Mouse (Mus musculus) Muller cell, postnatal 12 days (primary cell): ENCODE data around the gene Mpo.

Experiments
- DNase-seq: peaks from one replicate; pipeline ENCODE4 v3.0.0-alpha.2; 2015; ENCODE audit errors: inconsistent ontology term

The Mpo gene

GRCm38 (mm10) chr11:87793460-87793859 lies at the start of gene Mpo:
Mpo (plus strand) TSS chr11:87793581.
- no peak for DNase-seq

GRCm38 (mm10) chr11:87743691-87744090 lies 49.7 kb upstream of the Mpo start:
- DNase-seq, result no peak

DNA sequence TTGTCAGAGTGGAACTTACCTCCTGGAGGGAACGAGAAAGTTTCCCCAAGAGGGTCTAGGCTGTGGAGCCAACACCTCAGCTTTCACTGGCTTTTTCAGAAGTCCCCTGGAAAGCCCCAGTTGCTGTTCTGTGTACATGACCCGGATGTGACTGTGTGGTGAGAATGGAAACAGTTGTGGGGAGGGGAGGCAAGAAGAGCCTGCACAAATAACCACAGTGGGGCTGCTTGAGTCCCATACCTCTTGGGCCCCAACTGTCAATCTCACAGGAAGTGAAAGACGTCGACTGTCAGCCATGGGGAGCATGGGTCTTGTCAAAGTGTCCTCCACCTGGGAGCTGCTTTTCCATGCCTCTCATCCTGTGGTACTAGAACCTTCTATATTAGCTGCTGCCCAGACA lies 48.4 kb upstream of the Mpo start:
- DNase-seq, result no peak

GRCm38 (mm10) chr11:87745632-87746555 lies 47.5 kb upstream of the Mpo start:
- DNase-seq, result no peak

- no peak for DNase-seq
These were observed 46.1 kb upstream of the Mpo start for GRCm38 (mm10) chr11:87747312-87747711.

- no peak for DNase-seq
These were observed 45.7 kb upstream of the Mpo start for GRCm38 (mm10) chr11:87747716-87748115.

DNA sequence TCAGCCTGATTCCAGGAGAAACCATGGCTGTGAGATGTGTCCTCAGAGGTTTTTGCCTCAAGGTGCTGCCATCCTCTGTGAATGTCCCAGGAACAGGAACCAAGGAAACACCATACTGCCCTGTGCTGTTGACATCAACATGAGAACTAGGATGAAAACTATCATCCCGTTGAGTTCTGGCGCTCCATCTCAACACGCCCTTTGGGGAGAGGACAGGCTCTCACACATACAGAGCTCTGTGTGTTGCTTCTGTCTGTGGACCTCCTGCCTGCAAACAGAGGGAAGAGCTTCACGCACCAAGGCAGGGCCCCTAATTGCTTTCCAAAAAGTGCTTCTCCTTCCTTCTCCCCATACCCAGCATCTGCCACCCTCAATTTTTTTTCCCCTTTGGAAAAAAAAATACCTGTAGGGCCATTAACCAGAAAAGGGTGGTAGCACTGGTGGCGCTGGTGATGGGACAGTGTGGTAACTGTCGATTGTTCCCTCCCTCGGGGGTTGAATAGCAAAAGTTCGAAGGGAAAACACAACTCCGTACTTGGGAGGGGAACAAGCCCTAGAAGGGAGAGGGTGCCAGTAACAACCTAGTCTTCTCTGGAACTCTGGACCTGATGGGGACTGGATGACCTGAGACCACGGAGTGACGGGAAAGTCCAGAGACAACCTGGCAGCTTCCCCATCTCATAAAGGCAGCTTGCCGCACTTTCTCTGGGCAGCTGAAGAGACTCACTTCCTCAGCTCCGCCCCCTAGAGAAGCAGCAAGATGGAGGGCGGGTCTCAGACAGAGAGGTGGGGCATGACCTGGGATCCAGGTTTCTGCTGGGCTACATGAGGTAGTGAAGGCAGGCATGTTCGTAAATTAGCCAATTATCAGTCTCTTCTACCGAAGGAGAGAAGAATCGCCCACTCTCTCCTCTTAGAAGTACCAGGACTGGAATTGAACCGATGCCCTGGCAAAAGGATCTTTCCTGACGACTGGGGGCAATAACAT lies 45.0 kb upstream of the Mpo start:
- DNase-seq, result no peak

DNA sequence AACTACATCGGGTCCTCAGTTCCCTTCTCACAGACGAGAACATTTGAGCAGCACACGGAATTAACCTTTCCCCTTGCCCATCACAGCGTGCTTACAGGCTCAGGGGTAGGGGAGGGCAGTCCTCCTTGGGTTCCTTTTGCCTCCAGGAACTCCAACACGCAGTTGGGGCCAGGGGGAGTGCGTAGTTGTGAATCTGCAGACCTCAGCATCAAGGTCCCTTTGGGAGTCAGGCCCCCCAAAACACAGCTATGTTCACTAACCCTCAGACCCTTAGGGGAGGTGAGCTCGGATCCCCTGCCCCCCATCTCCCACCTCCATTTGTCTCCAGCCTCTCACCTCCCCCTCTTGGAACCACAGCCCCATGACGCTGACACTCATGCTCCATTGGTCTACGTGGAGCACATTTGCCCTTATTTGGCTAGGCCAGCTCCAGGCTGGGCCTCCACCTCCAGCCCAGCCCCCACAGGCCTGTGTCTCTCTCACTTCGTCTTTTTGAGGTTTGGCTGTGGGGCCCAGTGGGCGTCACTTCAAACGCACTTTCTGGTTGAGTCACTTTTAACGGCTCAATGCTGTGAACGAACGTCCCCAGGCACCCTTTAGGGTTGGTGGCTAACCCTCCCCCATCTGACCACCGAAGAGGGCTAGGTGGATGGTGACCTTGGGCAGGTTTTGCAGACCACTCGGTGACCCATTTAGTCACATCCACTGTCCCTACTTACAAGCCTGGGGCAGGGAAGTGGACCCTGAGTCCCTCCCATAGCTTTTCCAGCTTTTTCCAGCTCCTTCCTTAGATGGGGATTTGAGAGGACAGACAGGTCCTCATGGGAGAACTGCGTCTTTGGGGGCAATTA lies 44.0 kb upstream of the Mpo start:
- DNase-seq, result peak; percentile 51

DNA sequence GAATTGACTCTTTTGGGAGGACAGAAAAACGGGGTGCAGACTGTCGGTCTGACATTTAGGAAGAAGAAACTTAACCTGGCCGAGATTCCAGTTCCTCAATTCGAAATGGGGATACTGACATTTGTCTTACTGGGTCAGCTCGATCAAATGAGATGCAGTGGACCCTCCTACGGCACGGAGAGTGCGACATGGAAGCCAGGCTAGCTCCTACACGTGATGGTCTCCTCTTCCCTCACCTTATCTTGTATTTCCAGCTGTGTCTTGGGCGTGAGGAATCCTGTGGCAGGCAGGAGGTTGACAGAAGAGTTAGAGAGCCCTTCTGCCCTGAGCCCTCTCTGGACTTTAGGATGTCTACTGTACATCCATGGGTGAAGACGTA lies 43.3 kb upstream of the Mpo start:
- DNase-seq, result no peak

GRCm38 (mm10) chr11:87750521-87750920 lies 42.9 kb upstream of the Mpo start:
- DNase-seq, result no peak

DNA sequence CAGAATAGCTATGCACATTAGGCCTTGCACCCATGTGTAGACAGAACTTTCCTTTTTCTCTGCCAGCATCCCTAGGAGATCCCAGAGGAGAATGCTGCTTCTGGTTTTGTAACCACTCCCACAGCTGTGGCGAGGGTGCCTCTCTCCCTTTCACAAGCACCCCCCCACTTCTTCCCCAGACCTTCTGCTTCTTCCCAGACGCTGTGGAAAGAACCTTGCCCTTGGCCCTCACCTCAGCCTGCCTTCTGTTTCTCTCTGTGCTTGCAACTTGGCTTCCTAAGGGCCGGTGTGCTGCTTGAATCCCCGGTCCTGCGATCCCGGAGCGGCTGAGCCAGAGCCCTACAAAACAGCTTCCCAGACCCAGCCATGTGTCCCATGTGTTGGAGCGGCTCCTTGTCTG lies 42.4 kb upstream of the Mpo start:
- DNase-seq, result no peak

DNA sequence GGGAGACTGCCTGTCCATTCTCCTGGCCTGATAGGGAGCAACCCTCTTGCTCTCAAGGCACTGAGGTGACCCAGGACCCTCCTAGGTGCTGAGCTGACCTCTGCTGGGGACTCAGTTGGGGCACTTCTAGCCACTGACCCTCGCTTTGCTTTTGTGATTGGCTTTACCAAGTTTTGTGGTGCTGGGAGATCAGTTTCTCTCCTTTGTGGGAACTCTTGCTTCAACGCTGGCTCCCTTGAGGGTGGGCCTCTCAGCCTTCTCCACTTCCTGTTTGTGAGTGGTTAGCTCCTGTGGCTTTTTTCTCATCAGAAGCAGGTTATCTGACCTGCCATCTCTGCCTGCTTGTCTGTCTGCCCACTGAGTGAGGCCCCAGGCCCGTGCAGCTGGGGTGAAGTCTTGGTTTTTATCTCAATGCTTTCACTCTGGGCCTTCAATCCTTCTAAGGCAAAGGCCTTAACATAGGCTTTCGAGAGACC lies 41.9 kb upstream of the Mpo start:
- DNase-seq, result no peak

- DNase-seq, result no peak
These were observed 41.1 kb upstream of the Mpo start for GRCm38 (mm10) chr11:87752307-87752706.

GRCm38 (mm10) chr11:87753255-87753654 lies 40.1 kb upstream of the Mpo start:
- no peak for DNase-seq

GRCm38 (mm10) chr11:87753891-87754501 lies 39.4 kb upstream of the Mpo start:
- DNase-seq, result no peak

DNA sequence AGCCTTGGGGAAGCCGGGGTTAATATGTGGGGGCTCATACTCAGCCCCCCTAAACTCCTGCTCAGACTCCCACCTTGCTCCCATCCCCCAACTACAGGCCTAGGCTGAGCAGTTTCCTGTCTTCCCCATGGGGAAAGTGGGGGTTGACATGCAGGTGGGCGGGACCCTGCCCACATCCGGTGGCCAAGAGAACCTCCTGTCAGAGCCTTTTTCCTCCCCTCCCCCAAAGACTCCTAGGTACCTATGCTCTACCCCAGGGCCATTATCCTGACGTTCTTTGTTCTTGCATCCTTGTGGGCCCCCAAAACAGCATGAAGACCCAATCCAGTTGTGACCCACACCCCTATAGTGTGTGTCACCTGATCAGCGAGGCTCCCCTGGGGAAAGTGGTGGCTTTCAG lies 38.8 kb upstream of the Mpo start:
- no peak for DNase-seq

GRCm38 (mm10) chr11:87755360-87756017 lies 37.9 kb upstream of the Mpo start:
- no peak for DNase-seq

GRCm38 (mm10) chr11:87756251-87756820 lies 37.0 kb upstream of the Mpo start:
- no peak for DNase-seq

DNA sequence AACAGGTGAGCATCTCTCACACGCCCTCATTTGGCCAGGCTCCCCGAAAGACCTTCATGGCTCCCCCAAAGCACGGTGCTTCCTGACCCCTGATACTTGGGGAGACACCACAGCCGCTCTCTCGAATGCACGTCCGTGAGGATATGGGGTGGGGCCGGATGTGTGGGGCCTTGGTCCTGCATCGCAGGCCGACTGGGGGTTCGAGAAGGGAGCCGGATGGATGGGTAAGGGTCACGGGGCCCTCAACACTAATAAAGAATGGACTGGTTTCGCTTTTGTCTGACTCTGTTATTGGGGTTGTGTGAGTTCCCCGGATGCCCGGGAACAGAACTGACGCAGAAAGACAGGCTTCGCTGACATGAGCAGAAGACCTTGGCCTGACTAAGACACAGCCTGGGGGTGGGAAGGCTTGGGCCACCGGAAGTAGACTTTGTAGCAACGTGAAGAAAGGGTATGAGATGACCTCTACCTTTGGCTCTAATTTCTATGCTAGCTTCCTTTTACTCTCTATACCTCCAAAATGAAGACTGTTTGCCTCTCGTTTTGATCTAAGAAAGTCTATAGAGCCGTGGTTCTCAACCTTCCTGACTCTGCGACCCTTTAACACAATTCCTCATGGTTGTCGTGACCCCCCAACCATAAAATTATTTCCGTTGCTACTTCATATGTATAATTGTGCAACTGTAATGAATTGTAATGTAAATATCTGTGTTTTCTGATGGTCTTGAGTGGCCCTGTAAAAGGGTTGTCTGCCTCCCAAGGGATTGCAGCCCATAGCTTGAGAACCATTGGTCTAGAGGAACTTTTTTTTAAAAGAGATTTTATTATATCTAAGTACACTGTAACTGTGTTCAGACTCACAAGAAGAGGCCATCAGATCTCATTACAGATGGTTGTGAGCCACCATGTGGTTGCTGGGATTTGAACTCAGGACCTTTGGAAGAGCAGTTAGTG lies 36.1 kb upstream of the Mpo start:
- DNase-seq, result no peak
